Mouse (Mus musculus): Measurements from ENCODE around the gene March1. TPM values are rescaled to one million over a fixed set of nuclear protein-coding genes. Genes with fewer than 3 reads are reported as not detected.

The March1 gene
- total and polyA plus RNA-seq, 2 experiments from 2014 or later = 42.8 to 47.5 TPM

DNA sequence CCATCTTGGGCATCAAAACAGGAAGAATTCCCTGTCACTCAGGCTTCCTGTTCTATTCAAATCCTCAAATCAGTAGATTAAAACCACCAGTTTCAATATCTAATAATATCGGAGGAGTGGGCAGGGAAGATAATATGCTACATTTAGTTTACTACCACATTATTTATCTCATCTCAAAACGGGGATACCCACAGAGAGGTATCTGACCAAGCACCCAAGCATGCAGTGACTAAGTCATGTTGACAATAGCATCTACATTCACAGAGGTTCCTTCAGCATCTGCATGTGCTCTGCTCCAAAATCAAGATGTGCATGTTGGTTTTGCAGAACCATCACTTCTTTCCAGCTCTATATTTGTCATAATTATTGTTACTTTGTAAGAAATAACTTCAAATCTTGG is 364.3 kb downstream of the March1 start:
- H3K9ac ChIP-seq (replicated peaks; ENCODE audit: low read length) = no peak overlapping the region
- no peak for ATAC-seq
- no peak for TF ChIP-seq CTCF (IDR thresholded peaks at IDR 0.05; ENCODE audit: low read depth)
- H3K4me1 ChIP-seq (ENCODE audit: insufficient read depth, low read length) = no peaks in the 10 kb centered on the region
- 84% methylated on average over 2 of the region's 2 CpGs for WGBS
- no peaks in the 10 kb centered on the region for H3K36me3 ChIP-seq (ENCODE audit: insufficient read depth, low read length)
- H3K4me2 ChIP-seq (ENCODE audit: low read depth, low read length) = no peak overlapping the region
- no peak overlapping the region for H3K4me3 ChIP-seq (ENCODE audit: low read length)
- no peak overlapping the region for H3K27ac ChIP-seq
- H3K9me3 ChIP-seq (ENCODE audit: low read length) = no peaks in the 10 kb centered on the region
- no peaks in the 10 kb centered on the region for H3K27me3 ChIP-seq (ENCODE audit: insufficient read depth, low read length)
- DNase-seq (ENCODE audit: low spot score) = no peak

DNA sequence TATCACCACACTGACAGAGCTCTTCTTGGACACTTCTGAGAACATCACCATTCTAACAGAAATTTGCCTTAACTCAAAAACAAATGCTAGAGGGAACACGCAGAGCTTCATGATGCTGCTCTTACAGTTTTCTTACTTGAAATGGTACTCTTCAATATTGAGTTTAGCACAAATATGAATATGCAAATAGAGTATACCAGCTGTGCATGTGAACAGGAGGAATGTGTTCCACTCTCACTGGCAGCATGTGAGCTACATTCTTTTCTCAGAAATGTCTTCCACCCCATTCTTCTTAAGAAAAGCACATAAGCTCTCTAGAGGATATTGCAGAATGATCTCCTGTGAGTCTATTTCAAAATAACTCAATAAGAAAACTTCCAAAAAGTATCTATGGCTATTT is 370.0 kb downstream of the March1 start:
- no peak overlapping the region for H3K27ac ChIP-seq
- H3K4me2 ChIP-seq (ENCODE audit: low read depth, low read length) = no peak overlapping the region
- no peak for DNase-seq (ENCODE audit: low spot score)
- no peaks in the 10 kb centered on the region for H3K4me1 ChIP-seq (ENCODE audit: insufficient read depth, low read length)
- no peak overlapping the region for H3K9ac ChIP-seq (replicated peaks; ENCODE audit: low read length)
- no peaks in the 10 kb centered on the region for H3K9me3 ChIP-seq (ENCODE audit: low read length)
- WGBS = 82% methylated on average over 1 of the region's 1 CpGs
- H3K4me3 ChIP-seq (ENCODE audit: low read length) = no peak overlapping the region
- H3K36me3 ChIP-seq (ENCODE audit: insufficient read depth, low read length) = no peaks in the 10 kb centered on the region
- no peak for TF ChIP-seq CTCF (IDR thresholded peaks at IDR 0.05; ENCODE audit: low read depth)
- no peaks in the 10 kb centered on the region for H3K27me3 ChIP-seq (ENCODE audit: insufficient read depth, low read length)
- ATAC-seq = no peak

DNA sequence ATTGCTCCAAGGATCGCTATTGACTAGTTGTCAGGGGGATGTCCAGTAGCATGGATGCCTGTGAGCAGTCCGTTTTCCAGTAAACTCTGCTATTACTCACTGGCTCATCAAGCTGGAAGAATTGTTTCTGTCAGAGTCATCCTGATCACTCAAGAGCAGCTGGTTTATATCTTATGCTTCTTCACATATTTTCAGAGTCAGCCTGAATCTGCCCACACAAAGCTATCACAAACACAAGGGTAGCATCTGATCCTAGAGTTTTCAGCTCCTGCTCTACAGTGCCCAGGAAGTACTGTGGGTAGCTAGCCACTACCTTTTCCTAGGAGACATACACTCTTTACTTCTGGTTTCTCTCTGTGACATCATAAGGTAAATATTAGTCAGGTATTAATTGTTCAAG is 405.1 kb downstream of the March1 start:
- no peak overlapping the region for H3K9ac ChIP-seq (replicated peaks; ENCODE audit: low read length)
- 87% methylated on average over 2 of the region's 2 CpGs for WGBS
- no peaks in the 10 kb centered on the region for H3K27me3 ChIP-seq (ENCODE audit: insufficient read depth, low read length)
- no peak overlapping the region for H3K4me3 ChIP-seq (ENCODE audit: low read length)
- ATAC-seq = no peak
- no peak overlapping the region for H3K4me2 ChIP-seq (ENCODE audit: low read depth, low read length)
- no peaks in the 10 kb centered on the region for H3K4me1 ChIP-seq (ENCODE audit: insufficient read depth, low read length)
- H3K9me3 ChIP-seq (ENCODE audit: low read length) = no peaks in the 10 kb centered on the region
- no peaks in the 10 kb centered on the region for H3K36me3 ChIP-seq (ENCODE audit: insufficient read depth, low read length)
- TF ChIP-seq CTCF (IDR thresholded peaks at IDR 0.05; ENCODE audit: low read depth) = no peak
- no peak overlapping the region for H3K27ac ChIP-seq
- no peak for DNase-seq (ENCODE audit: low spot score)

DNA sequence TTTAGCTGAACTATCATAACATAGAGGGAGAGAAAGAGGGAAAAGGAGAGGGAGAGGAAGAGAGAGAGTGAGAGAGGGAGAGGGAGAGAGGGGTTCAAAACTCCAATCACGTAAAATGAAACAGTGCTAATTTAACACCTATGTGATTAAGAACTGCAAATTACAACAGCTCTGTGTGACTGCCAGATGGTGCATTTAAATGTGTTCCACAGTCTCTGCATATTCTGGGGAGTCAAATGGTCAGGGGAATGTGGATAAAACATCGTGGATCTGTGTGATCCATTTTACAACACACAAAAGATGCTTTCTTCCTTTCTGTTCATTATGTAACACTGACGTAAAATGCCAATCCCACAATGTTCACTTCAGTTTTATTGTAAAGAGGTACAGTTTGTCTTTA is 416.0 kb downstream of the March1 start:
- H3K4me1 ChIP-seq (ENCODE audit: insufficient read depth, low read length) = no peaks in the 10 kb centered on the region
- WGBS = 57% methylated on average over 3 of the region's 3 CpGs
- H3K4me2 ChIP-seq (ENCODE audit: low read depth, low read length) = no peak overlapping the region
- H3K36me3 ChIP-seq (ENCODE audit: insufficient read depth, low read length) = no peaks in the 10 kb centered on the region
- no peaks in the 10 kb centered on the region for H3K9me3 ChIP-seq (ENCODE audit: low read length)
- no peak overlapping the region for H3K4me3 ChIP-seq (ENCODE audit: low read length)
- no peak overlapping the region for H3K27ac ChIP-seq
- H3K9ac ChIP-seq (replicated peaks; ENCODE audit: low read length) = no peak overlapping the region
- ATAC-seq (no peak), DNase-seq (ENCODE audit: low spot score) (no peak)
- no peak for TF ChIP-seq CTCF (IDR thresholded peaks at IDR 0.05; ENCODE audit: low read depth)
- no peaks in the 10 kb centered on the region for H3K27me3 ChIP-seq (ENCODE audit: insufficient read depth, low read length)

DNA sequence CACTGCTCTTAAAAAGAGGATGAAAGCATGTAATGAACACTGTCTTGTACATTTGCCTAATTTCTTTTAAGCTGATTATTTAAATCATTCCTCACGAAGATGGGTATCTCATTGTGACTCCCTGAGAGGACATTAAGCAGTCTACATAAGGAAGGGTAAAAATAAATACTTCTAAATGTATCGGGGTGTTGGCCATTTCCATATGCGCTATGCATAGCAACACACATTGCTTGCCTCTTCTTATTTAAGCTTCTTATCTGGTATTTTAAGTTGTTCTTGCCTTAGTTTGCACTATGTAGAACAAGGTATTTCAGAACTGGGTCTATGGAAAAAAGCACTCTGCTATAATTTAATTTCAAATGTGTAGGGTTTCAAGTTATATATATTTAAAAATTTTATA is 416.7 kb downstream of the March1 start:
- Histone ChIP-seq H3K4me1 (ENCODE audit: insufficient read depth, low read length) (no peaks in the 10 kb centered on the region), H3K27ac (no peak overlapping the region)
- WGBS = 87% methylated on average over 3 of the region's 3 CpGs

DNA sequence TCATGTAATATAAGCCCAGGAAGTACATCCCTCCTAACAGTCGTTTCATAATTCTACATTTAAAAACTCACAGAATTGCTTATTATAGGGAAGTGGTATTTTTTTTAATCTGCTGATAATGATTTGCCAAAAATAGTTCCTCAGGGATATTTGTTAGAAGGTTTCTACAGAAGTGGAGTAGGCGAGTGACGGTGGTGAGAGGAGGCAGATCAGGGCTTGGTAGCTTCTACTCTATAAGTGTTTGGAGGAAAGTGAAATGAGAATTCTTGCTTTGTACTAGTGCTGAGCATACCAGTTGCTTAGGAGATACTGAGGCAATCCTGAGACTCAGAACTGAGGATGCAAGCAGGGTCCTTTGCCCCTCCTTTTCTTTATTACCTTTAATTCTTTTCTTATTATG is 476.5 kb downstream of the March1 start:
- ATAC-seq = no peak
- Histone ChIP-seq H3K9me3 (ENCODE audit: low read length) (no peaks in the 10 kb centered on the region), H3K4me2 (ENCODE audit: low read depth, low read length) (no peak overlapping the region), H3K4me1 (ENCODE audit: insufficient read depth, low read length) (no peaks in the 10 kb centered on the region), H3K36me3 (ENCODE audit: insufficient read depth, low read length) (no peaks in the 10 kb centered on the region), H3K4me3 (ENCODE audit: low read length) (no peak overlapping the region), H3K27me3 (ENCODE audit: insufficient read depth, low read length) (no peaks in the 10 kb centered on the region), H3K27ac (no peak overlapping the region), H3K9ac (replicated peaks; ENCODE audit: low read length) (no peak overlapping the region)
- WGBS = 90% methylated on average over 3 of the region's 3 CpGs
- no peak for DNase-seq (ENCODE audit: low spot score)
- TF ChIP-seq CTCF (IDR thresholded peaks at IDR 0.05; ENCODE audit: low read depth) = no peak

More for the DNA sequence above, 416.7 kb downstream of the March1 start:
- Histone ChIP-seq H3K9ac (replicated peaks; ENCODE audit: low read length) (no peak overlapping the region), H3K9me3 (ENCODE audit: low read length) (no peaks in the 10 kb centered on the region), H3K36me3 (ENCODE audit: insufficient read depth, low read length) (no peaks in the 10 kb centered on the region), H3K4me3 (ENCODE audit: low read length) (no peak overlapping the region), H3K27me3 (ENCODE audit: insufficient read depth, low read length) (no peaks in the 10 kb centered on the region), H3K4me2 (ENCODE audit: low read depth, low read length) (no peak overlapping the region)
- ATAC-seq (no peak), DNase-seq (ENCODE audit: low spot score) (no peak)
- TF ChIP-seq CTCF (IDR thresholded peaks at IDR 0.05; ENCODE audit: low read depth) = no peak

DNA sequence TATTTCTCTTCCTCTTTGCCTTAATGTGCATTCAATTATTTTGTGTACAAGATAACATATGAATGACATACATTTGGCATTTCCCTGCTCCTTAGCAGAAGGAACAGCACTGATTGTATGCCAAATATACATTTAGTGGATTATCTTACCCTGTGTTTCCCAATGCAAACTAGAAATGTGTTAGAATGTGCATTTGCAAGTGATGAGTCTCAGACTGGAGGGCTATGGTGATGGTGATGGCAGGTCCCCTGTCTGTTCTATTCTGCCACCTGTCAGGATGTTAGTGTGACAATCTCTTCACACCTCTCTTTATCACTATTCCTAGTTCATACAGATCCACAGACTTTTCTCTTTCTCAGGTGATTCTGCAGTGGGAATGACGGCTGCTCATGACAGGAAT is 480.4 kb downstream of the March1 start:
- no peak for TF ChIP-seq CTCF (IDR thresholded peaks at IDR 0.05; ENCODE audit: low read depth)
- DNase-seq (ENCODE audit: low spot score) = no peak

More for the DNA sequence above, 480.4 kb downstream of the March1 start:
- ATAC-seq = no peak
- no peaks in the 10 kb centered on the region for H3K9me3 ChIP-seq (ENCODE audit: low read length)
- no peaks in the 10 kb centered on the region for H3K36me3 ChIP-seq (ENCODE audit: insufficient read depth, low read length)
- H3K4me2 ChIP-seq (ENCODE audit: low read depth, low read length) = no peak overlapping the region
- no peak overlapping the region for H3K27ac ChIP-seq
- no peak overlapping the region for H3K9ac ChIP-seq (replicated peaks; ENCODE audit: low read length)
- no peaks in the 10 kb centered on the region for H3K4me1 ChIP-seq (ENCODE audit: insufficient read depth, low read length)
- H3K4me3 ChIP-seq (ENCODE audit: low read length) = no peak overlapping the region
- 94% methylated on average over 1 of the region's 1 CpGs for WGBS
- no peaks in the 10 kb centered on the region for H3K27me3 ChIP-seq (ENCODE audit: insufficient read depth, low read length)
